Mouse (Mus musculus) CH12.LX (cell line): ENCODE data around the gene Insig2. TPM values are rescaled to one million over a fixed set of nuclear protein-coding genes. Genes with fewer than 3 reads are reported as not detected.

Experiments used
- DNase-seq: peaks from one replicate; pipeline ENCODE4 v3.0.0-alpha.2; 2013; ENCODE audit errors: extremely low read depth
- H3K27ac ChIP-seq: 2 replicates; pipeline ENCODE4 v1.5.1; 2012; ENCODE audit warnings: low read depth, mild to moderate bottlenecking, control low read depth, moderate library complexity; ENCODE audit not compliant: insufficient read depth
- H3K27me3 ChIP-seq: replicated peaks from 2 replicates; pipeline ENCODE3; 2012; ENCODE audit warnings: inconsistent platforms
- H3K36me3 ChIP-seq, 2 experiments: replicated peaks in 1 of 2; 2 replicates each; pipeline versions ENCODE3 to v1.6.1; 2012; ENCODE audit warnings: inconsistent platforms in 1 of 2, low read length in 1 of 2, mild to moderate bottlenecking in 1 of 2, mixed read lengths in 1 of 2, moderate library complexity in 1 of 2; ENCODE audit not compliant: control insufficient read depth in 1 of 2, insufficient read depth in 1 of 2
- H3K4me1 ChIP-seq, 2 experiments: 2 replicates each; pipeline ENCODE4 v1.6.1; 2012; ENCODE audit warnings: inconsistent platforms in 1 of 2, moderate library complexity in 1 of 2; ENCODE audit not compliant: insufficient read depth in 2 of 2, control insufficient read depth in 1 of 2
- H3K4me2 ChIP-seq: 2 replicates; pipeline ENCODE4 v1.6.1; 2012; ENCODE audit warnings: low read depth, mild to moderate bottlenecking, control low read depth; ENCODE audit not compliant: poor library complexity, insufficient read depth, severe bottlenecking
- H3K4me3 ChIP-seq, 3 experiments: fragments of 150-350 bp in 1 of 3; sonication (generic) in 1 of 3; replicated peaks in 1 of 3; 2 replicates each; pipeline versions ENCODE3 to v1.5.1; 2011 to 2012; ENCODE audit warnings: low read depth in 2 of 3, low read length in 2 of 3, mild to moderate bottlenecking in 2 of 3, moderate library complexity in 2 of 3, control low read depth in 1 of 3, improper control_type of control experiment in 1 of 3, inconsistent platforms in 1 of 3, mixed read lengths in 1 of 3; ENCODE audit not compliant: poor library complexity in 1 of 3
- H3K79me2 ChIP-seq: replicated peaks from 2 replicates; pipeline ENCODE4 v1.6.1; 2012; ENCODE audit warnings: mild to moderate bottlenecking, moderate library complexity; ENCODE audit not compliant: control insufficient read depth, poor library complexity, insufficient read depth, severe bottlenecking; ENCODE audit errors: extremely low read depth
- H3K9ac ChIP-seq: 2 replicates; pipeline ENCODE4 v1.6.1; 2012; ENCODE audit warnings: low read depth, mild to moderate bottlenecking, control low read depth, moderate library complexity; ENCODE audit not compliant: insufficient read depth
- H3K9me3 ChIP-seq: replicated peaks from 2 replicates; pipeline ENCODE3; 2012; ENCODE audit warnings: low read length, inconsistent platforms, mixed read lengths
- CHD2 ChIP-seq: IDR thresholded peaks from 2 replicates; pipeline ENCODE4 v1.6.1; 2011; ENCODE audit warnings: low read length, improper control_type of control experiment
- E2F4 ChIP-seq: IDR thresholded peaks from 2 replicates; pipeline ENCODE4 v1.6.1; 2011; ENCODE audit warnings: low read depth, low read length, improper control_type of control experiment; ENCODE audit not compliant: insufficient replicate concordance
- GABPA ChIP-seq: IDR thresholded peaks from 2 replicates; pipeline ENCODE4 v1.6.1; 2012; ENCODE audit warnings: low read depth, low read length, improper control_type of control experiment, inconsistent platforms; ENCODE audit not compliant: insufficient replicate concordance
- HCFC1 ChIP-seq: IDR thresholded peaks from 2 replicates; pipeline ENCODE4 v1.6.1; 2012; ENCODE audit warnings: low read depth, mild to moderate bottlenecking, inconsistent platforms, low read length, improper control_type of control experiment
- JUN ChIP-seq: IDR thresholded peaks from 2 replicates; pipeline ENCODE4 v1.6.1; 2011; ENCODE audit warnings: low read depth, mild to moderate bottlenecking, low read length, improper control_type of control experiment, moderate library complexity; ENCODE audit not compliant: insufficient read depth
- MAFK ChIP-seq: IDR thresholded peaks from 2 replicates; pipeline ENCODE4 v1.6.1; 2011; ENCODE audit warnings: low read length, improper control_type of control experiment; ENCODE audit not compliant: insufficient replicate concordance
- MAZ ChIP-seq: IDR thresholded peaks from 2 replicates; pipeline ENCODE4 v1.6.1; 2012; ENCODE audit warnings: low read depth, mild to moderate bottlenecking, inconsistent platforms, low read length, improper control_type of control experiment, moderate library complexity
- MEF2A ChIP-seq: IDR thresholded peaks from 2 replicates; pipeline ENCODE4 v1.6.1; 2014; ENCODE audit warnings: low read depth, mild to moderate bottlenecking, inconsistent platforms, low read length, improper control_type of control experiment, borderline replicate concordance
- MYC ChIP-seq: IDR thresholded peaks from 2 replicates; pipeline ENCODE4 v1.6.1; 2011; ENCODE audit warnings: low read depth, mild to moderate bottlenecking, improper control_type of control experiment, low read length
- NELFE ChIP-seq: IDR thresholded peaks from 2 replicates; pipeline ENCODE4 v1.6.1; 2011; ENCODE audit warnings: low read depth, low read length, improper control_type of control experiment
- NRF1 ChIP-seq: IDR thresholded peaks from 2 replicates; pipeline ENCODE4 v1.6.1; 2014; ENCODE audit warnings: low read depth, mild to moderate bottlenecking, inconsistent platforms, low read length, improper control_type of control experiment, moderate library complexity
- POLR2A ChIP-seq: IDR thresholded peaks from 2 replicates; pipeline ENCODE4 v1.6.1; 2011; ENCODE audit warnings: low read depth, mild to moderate bottlenecking, improper control_type of control experiment, low read length
- POLR2AphosphoS2 ChIP-seq: IDR thresholded peaks from 2 replicates; pipeline ENCODE4 v1.6.1; 2011; ENCODE audit warnings: low read depth, low read length, improper control_type of control experiment
- RCOR1 ChIP-seq: conservative IDR thresholded peaks from 2 replicates; pipeline ENCODE4 v1.6.1; 2012; ENCODE audit warnings: low read depth, mild to moderate bottlenecking, inconsistent platforms, low read length, improper control_type of control experiment
- SIN3A ChIP-seq: IDR thresholded peaks from 2 replicates; pipeline ENCODE4 v1.6.1; 2012; ENCODE audit warnings: low read length, improper control_type of control experiment, inconsistent platforms
- TBP ChIP-seq: conservative IDR thresholded peaks from 2 replicates; pipeline ENCODE4 v1.6.1; 2011; ENCODE audit warnings: low read depth, low read length, improper control_type of control experiment
- TCF12 ChIP-seq: IDR thresholded peaks from 2 replicates; pipeline ENCODE4 v1.6.1; 2014; ENCODE audit warnings: low read depth, mild to moderate bottlenecking, inconsistent platforms, low read length, improper control_type of control experiment
- USF1 ChIP-seq: IDR thresholded peaks from 2 replicates; pipeline ENCODE4 v1.6.1; 2014; ENCODE audit warnings: low read depth, mild to moderate bottlenecking, inconsistent platforms, low read length, improper control_type of control experiment
- ZKSCAN1 ChIP-seq: IDR thresholded peaks from 2 replicates; pipeline ENCODE4 v1.6.1; 2012; ENCODE audit warnings: low read depth, inconsistent platforms, low read length, improper control_type of control experiment, borderline replicate concordance
- ZMIZ1 ChIP-seq: IDR thresholded peaks from 2 replicates; pipeline ENCODE4 v1.6.1; 2012; ENCODE audit warnings: low read depth, mild to moderate bottlenecking, inconsistent platforms, low read length, improper control_type of control experiment
- ZNF384 ChIP-seq: IDR thresholded peaks from 2 replicates; pipeline ENCODE4 v1.6.1; 2012; ENCODE audit warnings: low read depth, low read length, improper control_type of control experiment, inconsistent platforms
- dilution Hi-C: fragments of 300-500 bp; cut with MboI; formaldehyde crosslinking; loops from 2 replicates; pipeline ENCODE4 v1.14.3; 2020; ENCODE audit warnings: low sequenced_read_pairs; ENCODE audit not compliant: extremely low pct_unique_long_range_greater_than_20kb, extremely low pct_ligation_motif_present
- in situ Hi-C: fragments of 300-500 bp; cut with MboI; formaldehyde crosslinking; loops from 3 replicates; pipeline ENCODE4 v1.14.3; 2019; ENCODE audit warnings: low sequenced_read_pairs, low pct_ligation_motif_present, low pct_unique_long_range_greater_than_20kb, mixed read lengths
- polyA plus RNA-seq: library from polyadenylated mRNA; unstranded; fragments of >175 nt; gene quantifications from 2 replicates; pipeline ENCODE4 v1.2.1, GENCODE M21; 2012; ENCODE audit warnings: low read depth; ENCODE audit not compliant: insufficient read length
- total RNA-seq, 2 experiments: library from RNA; depleted of rRNA; stranded (reverse); fragments of 300-350 nt in 1 of 2; fragments of >200 nt in 1 of 2; gene quantifications; 2 replicates each; pipeline ENCODE4 v1.2.3; 2012 to 2014

The Insig2 gene
- total RNA-seq (2012; rRNA removed) = 25.0 and 37.7 TPM in 2 replicates
- total RNA-seq (2014; rRNA removed) = 20.1 and 23.6 TPM in 2 replicates
- polyA plus RNA-seq = 20.5 and 21.2 TPM in 2 replicates

DNA sequence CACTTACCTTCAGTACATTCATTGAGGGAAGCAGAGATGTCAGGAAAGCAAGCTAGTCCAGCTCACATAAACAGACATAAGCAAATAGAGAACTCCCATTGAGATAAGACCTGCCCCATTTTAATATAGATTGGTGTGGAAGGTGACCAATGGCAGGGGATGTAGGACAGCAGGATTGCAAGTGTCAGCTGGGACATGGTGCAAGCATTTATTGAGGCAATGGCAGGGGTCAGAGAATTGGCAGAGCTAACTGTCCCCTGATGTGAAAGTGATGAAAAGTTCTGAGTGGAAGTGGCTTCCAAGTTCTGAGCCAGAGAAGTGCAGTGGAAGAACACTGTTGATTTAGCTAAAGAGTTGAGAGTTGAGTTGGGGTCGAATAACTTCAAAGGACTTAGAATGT is at the start of gene Insig2:
Gene Insig2 (minus strand): TSS at position 105 of the 400 bp plus-strand sequence.
- Histone ChIP-seq H3K4me2 (no peak within 1 kb of the TSS), H3K27me3 (no peaks in the 10 kb centered on the region), H3K4me1 (peaks cover 4 to 11% of the 10 kb centered on the region in 2 experiments), H3K79me2 (no peaks in the 10 kb centered on the region), H3K9me3 (no peaks in the 10 kb centered on the region), H3K27ac (no peak within 1 kb of the TSS), H3K4me3 (no peak within 1 kb of the TSS), H3K36me3 (peaks cover 0 to 8% of the 10 kb centered on the region in 2 experiments), H3K9ac (no peak within 1 kb of the TSS)
- no peak for DNase-seq
- dilution Hi-C loops (no loop called here), in situ Hi-C loops (no loop called here)
- TF ChIP-seq HCFC1 (no peak), MEF2A (no peak), POLR2AphosphoS2 (no peak), TBP (no peak), RCOR1 (no peak), ZNF384 (no peak), SIN3A (no peak), NELFE (no peak), ZMIZ1 (no peak), USF1 (no peak), TCF12 (no peak), E2F4 (no peak)

- TF ChIP-seq POLR2A (no peak), JUN (no peak), SIN3A (no peak), NRF1 (no peak), GABPA (no peak), MYC (no peak), NELFE (no peak), ZKSCAN1 (no peak), MAFK (no peak), CHD2 (no peak), MAZ (no peak)
Measured at GRCm38 (mm10) chr1:121381562-121381961, 49.2 kb upstream of the Insig2 start.

More at GRCm38 (mm10) chr1:121381562-121381961, 49.2 kb upstream of the Insig2 start:
- DNase-seq = no peak
- Histone ChIP-seq H3K9ac (no peak overlapping the region), H3K9me3 (peaks cover 4% of the 10 kb centered on the region), H3K4me2 (no peak overlapping the region), H3K4me1 (peaks cover 3 to 16% of the 10 kb centered on the region in 2 experiments; a peak in 3 of 4 replicates), H3K36me3 (no peaks in the 10 kb centered on the region), H3K79me2 (no peaks in the 10 kb centered on the region), H3K27ac (no peak overlapping the region), H3K27me3 (no peaks in the 10 kb centered on the region), H3K4me3 (no peak overlapping the region)
- in situ Hi-C loops = no loop called here
- dilution Hi-C loops = no loop called here
